Mouse (Mus musculus) hindbrain, postnatal 0 days (tissue): ENCODE measurements at regions not wholly inside any gene's neighbourhood (a gene's known extent, or its start where the extent isn't known, plus 50 kb on each side); places are given as distances from the start of the nearest gene placed in this dataset.

Experiments used
- ATAC-seq: fragments of 200-750 bp; cut with Nextera tagmentation; 2 replicates; pipeline ENCODE4 v1.8.0; 2017; ENCODE audit warnings: mild to moderate bottlenecking, moderate TSS enrichment, moderate library complexity
- DNase-seq: peaks from one replicate; pipeline ENCODE4 v3.0.0-alpha.2; 2015; ENCODE audit warnings: low spot score
- H3K27ac ChIP-seq: fragments of 300-500 bp; sonication (generic); 2 replicates; pipeline ENCODE4 v1.5.1; 2014; ENCODE audit warnings: mild to moderate bottlenecking
- H3K27me3 ChIP-seq: fragments of 300-500 bp; sonication (generic); 2 replicates; pipeline ENCODE4 v1.6.1; 2014; ENCODE audit warnings: low read length, mixed read lengths; ENCODE audit not compliant: insufficient read depth
- H3K36me3 ChIP-seq: fragments of 300-500 bp; sonication (generic); 2 replicates; pipeline ENCODE4 v1.6.1; 2014; ENCODE audit warnings: low read length, mixed read lengths; ENCODE audit not compliant: insufficient read depth
- H3K4me1 ChIP-seq: fragments of 300-500 bp; sonication (generic); 2 replicates; pipeline ENCODE4 v1.6.1; 2014; ENCODE audit warnings: antibody characterized with exemption, low read length, mixed read lengths; ENCODE audit not compliant: insufficient read depth
- H3K4me2 ChIP-seq: fragments of 300-500 bp; sonication (generic); 2 replicates; pipeline ENCODE4 v1.6.1; 2014; ENCODE audit warnings: low read depth, mild to moderate bottlenecking, low read length, moderate library complexity, mixed read lengths
- H3K4me3 ChIP-seq: fragments of 300-500 bp; sonication (generic); 2 replicates; pipeline ENCODE4 v1.5.1; 2014; ENCODE audit warnings: low read length
- H3K9ac ChIP-seq: fragments of 300-500 bp; sonication (generic); replicated peaks from 2 replicates; pipeline ENCODE4 v1.6.1; 2014; ENCODE audit warnings: mild to moderate bottlenecking, low read length, moderate library complexity, mixed read lengths
- H3K9me3 ChIP-seq: fragments of 300-500 bp; sonication (generic); 2 replicates; pipeline ENCODE4 v1.6.1; 2016; ENCODE audit warnings: low read length, mixed read lengths
- CTCF ChIP-seq: IDR thresholded peaks from 2 replicates; pipeline ENCODE4 v1.5.1; 2016; ENCODE audit warnings: antibody characterized with exemption, control low read depth, low read depth
- WGBS: fragments of 180-500 bp; shearing (Covaris S2); extraction: QIAGEN DNeasy Blood & Tissue Kit; methylation state at CpG from one replicate; pipeline ENCODE4 v1.1.7; 2014; 5-methylcytosine and 5-hydroxymethylcytosine counted together

GRCm38 (mm10) chr3:20973077-20973476 lies 606.1 kb upstream of the Agtr1b start:
- WGBS: 79% methylated on average over 1 of the region's 1 CpGs

More at GRCm38 (mm10) chr3:20973077-20973476, 606.1 kb upstream of the Agtr1b start:
- H3K4me3 ChIP-seq: no peak overlapping the region
- no peak for TF ChIP-seq CTCF
- no peak overlapping the region for H3K4me2 ChIP-seq
- H3K4me1 ChIP-seq: no peaks in the 10 kb centered on the region
- H3K36me3 ChIP-seq: no peaks in the 10 kb centered on the region
- ATAC-seq: no peak
- H3K27me3 ChIP-seq: no peaks in the 10 kb centered on the region
- no peak for DNase-seq
- H3K9me3 ChIP-seq: no peaks in the 10 kb centered on the region
- H3K27ac ChIP-seq: no peak overlapping the region
- H3K9ac ChIP-seq: no peak overlapping the region
